Mouse (Mus musculus): Measurements from ENCODE around the gene Atic. TPM values are rescaled to one million over a fixed set of nuclear protein-coding genes. Genes with fewer than 3 reads are reported as not detected.

Gene Atic
- total and polyA plus RNA-seq, 3 experiments = 123 to 223 (median 187) TPM

DNA sequence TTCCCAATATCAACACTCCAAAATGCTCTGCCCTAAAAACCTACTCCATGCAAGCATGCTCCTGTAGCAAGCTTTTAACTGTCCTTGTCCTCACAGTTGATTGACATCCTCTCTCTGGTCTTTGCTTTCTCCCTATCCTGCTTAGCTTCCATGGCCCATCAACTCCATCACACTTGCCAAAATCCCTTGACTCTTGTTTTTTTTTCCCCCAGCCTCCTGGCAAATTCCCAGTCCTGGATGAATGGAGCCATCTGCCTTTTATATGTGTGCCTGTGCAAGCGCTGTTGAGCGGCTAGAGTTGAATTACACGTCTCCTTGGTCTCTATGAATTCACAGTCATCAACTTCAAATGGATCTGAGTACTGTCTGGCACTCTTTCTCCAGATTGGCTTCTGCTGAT lies 16.5 kb upstream of the Atic start:
- Histone ChIP-seq H3K9ac (ENCODE audit: insufficient read depth, low read depth) (no peak overlapping the region), H3K79me2 (replicated peaks; ENCODE audit: control insufficient read depth, extremely low read depth, insufficient read depth, poor library complexity, severe bottlenecking) (no peaks in the 10 kb centered on the region), H3K4me3 (replicated peaks in 1 of 3; ENCODE audit: low read depth in 2 of 3, low read length in 2 of 3, poor library complexity in 1 of 3) (no peak overlapping the region), H3K27me3 (replicated peaks) (no peaks in the 10 kb centered on the region), H3K27ac (ENCODE audit: insufficient read depth, low read depth) (no peak overlapping the region), H3K4me2 (ENCODE audit: insufficient read depth, low read depth, poor library complexity, severe bottlenecking) (no peak overlapping the region), H3K4me1 (ENCODE audit: control insufficient read depth in 1 of 2, insufficient read depth in 2 of 2) (no peaks in the 10 kb centered on the region), H3K9me3 (replicated peaks; ENCODE audit: low read length) (no peaks in the 10 kb centered on the region), H3K36me3 (replicated peaks in 1 of 2; ENCODE audit: control insufficient read depth in 1 of 2, insufficient read depth in 1 of 2, low read length in 1 of 2) (no peaks in the 10 kb centered on the region)
- in situ Hi-C loops (cut with MboI; ENCODE audit: low pct_ligation_motif_present, low pct_unique_long_range_greater_than_20kb, low sequenced_read_pairs) (no loop called here), dilution Hi-C loops (cut with MboI; ENCODE audit: extremely low pct_ligation_motif_present, extremely low pct_unique_long_range_greater_than_20kb, low sequenced_read_pairs) (no loop called here)
- no peak for TF ChIP-seq JUN (IDR thresholded peaks at IDR 0.05; ENCODE audit: insufficient read depth, low read depth, low read length)
- DNase-seq (ENCODE audit: extremely low read depth) = no peak

DNA sequence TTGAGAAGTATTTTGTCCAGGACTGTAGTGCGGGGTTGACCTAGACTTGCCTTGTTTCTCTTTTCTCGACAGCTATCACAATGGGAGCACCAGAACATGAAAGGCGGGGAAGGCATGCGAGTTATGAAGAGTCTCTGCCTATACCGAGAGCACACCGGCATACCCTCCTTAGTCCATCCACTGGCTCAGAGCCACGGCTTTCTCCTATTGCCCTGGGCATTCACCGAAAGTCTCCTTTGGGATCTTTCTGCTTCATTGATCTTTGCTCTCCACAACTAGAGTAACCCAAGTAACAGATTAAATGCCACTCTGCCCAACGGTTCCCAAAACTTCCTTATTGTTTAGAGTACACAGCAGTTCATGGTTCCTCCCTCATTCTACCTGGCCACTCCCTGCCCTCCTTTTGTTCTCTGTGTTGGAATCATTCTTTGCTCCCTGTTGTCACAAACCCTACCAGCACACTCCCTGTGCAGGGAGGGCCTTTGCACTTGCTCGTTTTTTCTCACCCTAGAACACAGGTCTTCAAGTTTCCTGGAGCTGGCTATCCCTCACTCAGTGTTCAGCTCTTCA lies 6.2 kb upstream of the Atic start:
- no peaks in the 10 kb centered on the region for H3K4me1 ChIP-seq (ENCODE audit: control insufficient read depth in 1 of 2, insufficient read depth in 2 of 2)
- H3K9me3 ChIP-seq (replicated peaks; ENCODE audit: low read length) = no peaks in the 10 kb centered on the region
- in situ Hi-C loops (cut with MboI; ENCODE audit: low pct_ligation_motif_present, low pct_unique_long_range_greater_than_20kb, low sequenced_read_pairs) = no loop called here
- H3K27me3 ChIP-seq (replicated peaks) = no peaks in the 10 kb centered on the region
- H3K79me2 ChIP-seq (replicated peaks; ENCODE audit: control insufficient read depth, extremely low read depth, insufficient read depth, poor library complexity, severe bottlenecking) = no peaks in the 10 kb centered on the region
- no peak overlapping the region for H3K27ac ChIP-seq (ENCODE audit: insufficient read depth, low read depth)
- no peak overlapping the region for H3K4me2 ChIP-seq (ENCODE audit: insufficient read depth, low read depth, poor library complexity, severe bottlenecking)
- no peak overlapping the region for H3K4me3 ChIP-seq (replicated peaks in 1 of 3; ENCODE audit: low read depth in 2 of 3, low read length in 2 of 3, poor library complexity in 1 of 3)
- no peak for DNase-seq (ENCODE audit: extremely low read depth)
- no peak overlapping the region for H3K9ac ChIP-seq (ENCODE audit: insufficient read depth, low read depth)
- dilution Hi-C loops (cut with MboI; ENCODE audit: extremely low pct_ligation_motif_present, extremely low pct_unique_long_range_greater_than_20kb, low sequenced_read_pairs) = no loop called here
- TF ChIP-seq E2F4 (IDR thresholded peaks at IDR 0.05; ENCODE audit: insufficient replicate concordance, low read depth, low read length) = no peak
- no peaks in the 10 kb centered on the region for H3K36me3 ChIP-seq (replicated peaks in 1 of 2; ENCODE audit: control insufficient read depth in 1 of 2, insufficient read depth in 1 of 2, low read length in 1 of 2)

DNA sequence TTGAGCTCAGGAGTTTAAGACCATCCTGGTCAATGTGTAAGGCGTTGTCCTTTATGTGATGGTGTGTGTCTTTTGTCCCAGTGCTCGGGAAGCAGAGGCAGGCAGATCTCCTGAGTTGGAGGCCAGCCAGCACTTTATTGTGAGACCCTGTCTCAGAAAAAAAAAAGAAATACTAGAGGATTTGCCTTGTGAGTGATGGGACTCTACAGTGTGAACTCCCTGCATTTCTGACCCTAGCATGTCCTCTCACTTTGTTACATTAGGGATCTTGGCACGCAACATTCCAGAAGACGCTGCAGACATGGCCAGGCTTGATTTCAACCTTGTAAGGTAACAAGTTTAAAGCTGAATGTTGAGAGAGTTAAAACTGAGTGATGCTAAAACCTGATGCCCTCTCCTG lies 3.7 kb downstream of the Atic start:
- in situ Hi-C loops (cut with MboI; ENCODE audit: low pct_ligation_motif_present, low pct_unique_long_range_greater_than_20kb, low sequenced_read_pairs) = no loop called here
- DNase-seq (ENCODE audit: extremely low read depth) = no peak
- Histone ChIP-seq H3K4me1 (ENCODE audit: control insufficient read depth in 1 of 2, insufficient read depth in 2 of 2) (peaks cover 0 to 26% of the 10 kb centered on the region in 2 experiments; a peak in 2 of 4 replicates), H3K79me2 (replicated peaks; ENCODE audit: control insufficient read depth, extremely low read depth, insufficient read depth, poor library complexity, severe bottlenecking) (peaks cover 34% of the 10 kb centered on the region), H3K9ac (ENCODE audit: insufficient read depth, low read depth) (no peak overlapping the region), H3K27me3 (replicated peaks) (no peaks in the 10 kb centered on the region), H3K9me3 (replicated peaks; ENCODE audit: low read length) (peaks cover 2% of the 10 kb centered on the region), H3K36me3 (replicated peaks in 1 of 2; ENCODE audit: control insufficient read depth in 1 of 2, insufficient read depth in 1 of 2, low read length in 1 of 2) (peaks cover 46 to 66% of the 10 kb centered on the region in 2 experiments), H3K27ac (ENCODE audit: insufficient read depth, low read depth) (no peak overlapping the region), H3K4me3 (replicated peaks in 1 of 3; ENCODE audit: low read depth in 2 of 3, low read length in 2 of 3, poor library complexity in 1 of 3) (no peak overlapping the region), H3K4me2 (ENCODE audit: insufficient read depth, low read depth, poor library complexity, severe bottlenecking) (no peak overlapping the region)
- TF ChIP-seq CHD2 (IDR thresholded peaks at IDR 0.05; ENCODE audit: low read length) (no peak), RAD21 (IDR thresholded peaks at IDR 0.05; ENCODE audit: low read depth, low read length) (no peak), EP300 (IDR thresholded peaks at IDR 0.05; ENCODE audit: low read length) (no peak), USF1 (IDR thresholded peaks at IDR 0.05; ENCODE audit: low read depth, low read length) (no peak), TCF12 (IDR thresholded peaks at IDR 0.05; ENCODE audit: low read depth, low read length) (no peak), HCFC1 (IDR thresholded peaks at IDR 0.05; ENCODE audit: low read depth, low read length) (no peak), E2F4 (IDR thresholded peaks at IDR 0.05; ENCODE audit: insufficient replicate concordance, low read depth, low read length) (no peak), NRF1 (IDR thresholded peaks at IDR 0.05; ENCODE audit: low read depth, low read length) (no peak), IRF4 (IDR thresholded peaks at IDR 0.05; ENCODE audit: low read depth, low read length) (no peak), UBTF (IDR thresholded peaks at IDR 0.05; ENCODE audit: low read depth, low read length) (no peak), GABPA (IDR thresholded peaks at IDR 0.05; ENCODE audit: insufficient replicate concordance, low read depth, low read length) (no peak), POLR2AphosphoS2 (IDR thresholded peaks at IDR 0.05; ENCODE audit: low read depth, low read length) (no peak), CTCF (conservative IDR thresholded peaks at IDR 0.05 in 1 of 2, IDR thresholded peaks at IDR 0.05 in 1 of 2; ENCODE audit: low read depth in 2 of 2, low read length in 2 of 2) (no peak), ZMIZ1 (IDR thresholded peaks at IDR 0.05; ENCODE audit: low read depth, low read length) (no peak), KAT2A (IDR thresholded peaks at IDR 0.05; ENCODE audit: insufficient replicate concordance, low read length) (no peak), TBP (conservative IDR thresholded peaks at IDR 0.05; ENCODE audit: low read depth, low read length) (no peak), ETS1 (conservative IDR thresholded peaks at IDR 0.05; ENCODE audit: low read depth, low read length) (no peak), SMC3 (IDR thresholded peaks at IDR 0.05; ENCODE audit: low read depth, low read length) (no peak), PAX5 (IDR thresholded peaks at IDR 0.05; ENCODE audit: low read length) (no peak), ELF1 (IDR thresholded peaks at IDR 0.05; ENCODE audit: low read depth, low read length) (no peak)
- dilution Hi-C loops (cut with MboI; ENCODE audit: extremely low pct_ligation_motif_present, extremely low pct_unique_long_range_greater_than_20kb, low sequenced_read_pairs) = no loop called here

All from CH12.LX (cell line).